Mouse (Mus musculus) right cerebral cortex, postnatal 36 days (tissue): ENCODE measurements at regions not wholly inside any gene's neighbourhood (a gene's known extent, or its start where the extent isn't known, plus 50 kb on each side); places are given as distances from the start of the nearest gene placed in this dataset.
A peak's percentile ranks its signal among the peaks of the same experiment; 100 is the strongest.

Experiments used
- DNase-seq, 2 experiments: peaks; one replicate each; pipeline ENCODE4 v3.0.0; 2022; ENCODE audit warnings: low spot score in 2 of 2, mixed read lengths in 1 of 2

- no peak for DNase-seq
Measured at GRCm38 (mm10) chr15:85674191-85674984, 60.4 kb upstream of the Ppara start.

GRCm38 (mm10) chr15:85675126-85675525 is 59.7 kb upstream of the Ppara start:
- DNase-seq: no peak

GRCm38 (mm10) chr15:85675736-85676135 is 59.0 kb upstream of the Ppara start:
- DNase-seq: no peak

GRCm38 (mm10) chr15:85676156-85676555 is 58.6 kb upstream of the Ppara start:
- no peak for DNase-seq

- DNase-seq: no peak
Measured at GRCm38 (mm10) chr15:85676871-85677270, 57.9 kb upstream of the Ppara start.

GRCm38 (mm10) chr15:85677381-85677780 is 57.4 kb upstream of the Ppara start:
- no peak for DNase-seq

GRCm38 (mm10) chr15:85677855-85678254 is 56.9 kb upstream of the Ppara start:
- peak in 1 of 2 experiments; percentile 68 for DNase-seq

- no peak for DNase-seq
Measured at GRCm38 (mm10) chr15:85678351-85678895, 56.4 kb upstream of the Ppara start.

GRCm38 (mm10) chr15:85678981-85679708 is 55.6 kb upstream of the Ppara start:
- peak; percentile 65 to 67 for DNase-seq

GRCm38 (mm10) chr15:85679864-85680428 is 54.8 kb upstream of the Ppara start:
- no peak for DNase-seq

- DNase-seq: no peak
Measured at GRCm38 (mm10) chr15:85680460-85681224, 54.1 kb upstream of the Ppara start.

- no peak for DNase-seq
Measured at GRCm38 (mm10) chr15:85682116-85682515, 52.7 kb upstream of the Ppara start.

GRCm38 (mm10) chr15:85682780-85683179 is 52.0 kb upstream of the Ppara start:
- no peak for DNase-seq

- DNase-seq: no peak
Measured at GRCm38 (mm10) chr15:85683271-85683670, 51.5 kb upstream of the Ppara start.

GRCm38 (mm10) chr15:85683716-85684115 is 51.1 kb upstream of the Ppara start:
- DNase-seq: no peak

- no peak for DNase-seq
Measured at GRCm38 (mm10) chr15:85684164-85684708, 50.5 kb upstream of the Ppara start.

- no peak for DNase-seq
Measured at GRCm38 (mm10) chr15:85684875-85685274, 49.9 kb upstream of the Ppara start.
